Mouse (Mus musculus) T-helper 1 cell (primary cell): ENCODE results near the gene Numbl.

Experiments
- in situ Hi-C: fragments of 300-600 bp; cut with MboI, MseI; formaldehyde crosslinking; loops from one replicate; pipeline ENCODE4 v1.15.1; 2025; ENCODE audit warnings: high pct_unique_total_duplicates

The Numbl gene

DNA sequence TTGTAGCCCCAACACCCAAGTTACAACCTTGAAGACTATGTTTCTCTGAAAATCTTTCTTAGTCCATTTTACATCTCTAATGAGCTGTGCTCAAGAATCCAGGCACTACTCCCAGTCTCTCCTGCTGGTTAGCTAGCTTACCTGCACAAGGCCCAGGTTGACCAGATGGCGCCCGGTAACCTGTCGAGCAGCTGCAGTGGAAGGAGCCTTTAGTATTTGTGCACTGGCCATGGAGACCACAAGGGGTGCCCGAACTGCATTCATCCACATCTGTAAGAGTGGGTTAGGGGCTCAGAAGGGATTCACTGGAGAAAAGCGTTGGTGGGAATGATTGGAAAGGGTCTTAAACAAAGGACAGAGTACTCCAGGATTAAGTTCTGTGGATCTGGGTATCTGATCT lies 64.8 kb downstream of the Numbl start:
- in situ Hi-C loops = no loop called here

DNA sequence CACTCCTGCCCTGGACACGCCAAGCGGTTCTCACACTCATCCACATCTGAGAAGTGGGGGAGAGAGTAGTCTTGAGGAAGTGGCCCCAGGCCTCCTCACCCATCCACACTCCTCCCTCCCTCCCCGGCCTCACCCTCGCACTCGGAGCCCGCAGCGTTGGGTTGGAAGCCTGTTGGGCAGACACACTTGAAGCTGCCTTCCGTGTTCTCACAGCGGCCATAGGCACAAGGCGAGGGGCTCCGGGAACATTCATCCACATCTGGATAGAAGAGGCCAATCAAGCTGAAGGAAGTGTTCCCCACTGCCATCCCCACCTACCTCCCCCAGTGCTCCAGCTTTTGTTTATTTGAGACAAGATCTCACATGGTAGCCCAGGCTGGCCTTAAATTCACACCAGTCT lies 65.9 kb downstream of the Numbl start:
- in situ Hi-C loops = no loop called here

DNA sequence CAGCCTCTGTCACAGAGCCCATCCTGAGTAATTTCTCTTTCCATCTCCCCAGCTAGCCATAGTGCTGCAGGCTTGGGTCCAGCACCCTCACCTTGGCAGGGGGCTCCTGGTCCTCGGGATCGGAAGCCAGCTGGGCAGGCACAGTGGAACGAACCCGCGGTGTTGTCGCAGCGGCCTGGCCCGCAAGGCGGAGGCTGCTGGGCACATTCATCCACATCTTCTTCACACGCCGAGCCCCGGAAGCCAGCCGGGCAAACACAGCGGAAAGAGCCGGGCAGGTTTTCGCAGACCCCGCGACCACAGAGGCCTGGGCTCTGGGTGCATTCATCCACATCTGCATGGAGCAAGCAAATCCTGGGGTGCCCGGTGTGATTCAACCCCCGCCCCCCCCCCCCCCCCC lies 66.7 kb downstream of the Numbl start:
- in situ Hi-C loops = no loop called here

DNA sequence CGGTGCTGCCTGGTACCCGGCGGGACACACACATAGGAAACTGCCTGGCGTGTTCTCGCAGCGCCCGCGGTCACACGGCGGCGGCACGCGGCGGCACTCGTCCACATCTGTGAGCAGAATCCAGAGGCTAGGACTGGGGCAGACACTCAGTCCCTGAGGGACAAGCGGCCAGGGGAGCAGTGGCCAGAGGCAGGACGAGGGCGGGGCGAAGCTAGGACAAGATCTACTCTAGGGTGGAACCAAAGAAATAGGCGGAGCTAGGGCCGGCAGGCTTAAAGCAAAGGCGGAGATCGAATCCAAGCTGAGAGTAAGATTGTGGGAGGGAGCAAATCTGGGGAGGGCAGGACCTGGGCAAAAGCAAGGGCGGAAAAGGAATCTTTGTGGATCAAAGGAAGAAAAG lies 67.5 kb downstream of the Numbl start:
- in situ Hi-C loops = no loop called here

DNA sequence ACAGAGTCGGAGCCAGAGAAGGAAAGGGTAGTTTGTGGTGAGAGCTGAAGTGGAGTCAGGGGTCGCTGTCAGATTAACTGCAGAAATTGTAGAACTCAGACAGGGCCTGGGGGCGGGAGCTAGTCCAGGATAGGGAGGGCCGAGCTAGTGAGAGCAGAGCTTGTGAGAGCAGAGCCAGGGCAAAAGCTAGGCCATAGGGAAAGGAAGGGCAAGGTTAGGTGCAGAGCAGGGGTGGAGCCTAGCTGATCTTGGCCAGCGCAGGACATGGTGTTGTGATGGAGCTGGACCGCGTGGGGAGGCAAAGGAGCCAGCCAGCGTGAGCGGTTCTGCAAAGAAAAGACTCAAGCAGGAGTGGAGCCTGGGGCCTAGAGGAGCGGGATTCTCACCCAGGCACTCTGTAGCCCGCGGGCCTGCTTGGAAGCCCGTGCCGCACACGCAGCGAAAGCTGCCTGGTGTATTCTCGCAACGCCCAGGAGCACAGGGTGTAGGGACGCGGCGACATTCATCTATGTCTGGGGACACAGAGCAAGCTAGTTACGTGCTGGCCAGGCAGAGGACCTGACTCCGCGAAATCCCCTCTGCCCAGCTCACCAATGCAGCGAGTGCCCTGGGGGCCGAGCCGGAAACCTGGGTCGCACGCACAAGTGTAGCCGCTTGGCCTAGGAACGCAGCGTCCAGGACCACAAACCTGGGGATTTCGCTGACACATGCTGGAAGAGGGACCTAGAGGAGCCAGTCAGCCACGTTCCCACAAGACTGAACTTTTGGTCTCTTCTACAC lies 68.1 kb downstream of the Numbl start:
- in situ Hi-C loops = no loop called here

DNA sequence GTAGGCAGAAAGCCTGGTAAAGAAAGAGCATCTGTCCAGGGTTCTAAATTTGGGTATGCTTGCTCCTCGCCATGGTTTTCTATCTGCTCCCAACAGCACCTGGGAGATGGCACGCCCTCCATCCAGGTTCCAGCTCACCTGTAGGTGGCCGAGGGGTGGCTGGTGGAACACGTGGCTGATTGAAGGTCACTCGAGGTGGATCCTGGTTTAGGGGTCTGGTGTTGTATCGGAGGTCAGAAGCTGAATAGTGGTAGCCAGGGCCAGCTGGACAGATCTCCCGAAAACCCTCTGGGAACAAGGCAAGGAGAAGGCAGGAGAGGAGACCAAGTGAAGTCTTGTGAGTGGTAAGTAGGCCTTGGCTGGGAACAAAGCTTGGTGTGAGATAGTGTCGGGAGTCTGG lies 69.3 kb downstream of the Numbl start:
- in situ Hi-C loops = no loop called here

DNA sequence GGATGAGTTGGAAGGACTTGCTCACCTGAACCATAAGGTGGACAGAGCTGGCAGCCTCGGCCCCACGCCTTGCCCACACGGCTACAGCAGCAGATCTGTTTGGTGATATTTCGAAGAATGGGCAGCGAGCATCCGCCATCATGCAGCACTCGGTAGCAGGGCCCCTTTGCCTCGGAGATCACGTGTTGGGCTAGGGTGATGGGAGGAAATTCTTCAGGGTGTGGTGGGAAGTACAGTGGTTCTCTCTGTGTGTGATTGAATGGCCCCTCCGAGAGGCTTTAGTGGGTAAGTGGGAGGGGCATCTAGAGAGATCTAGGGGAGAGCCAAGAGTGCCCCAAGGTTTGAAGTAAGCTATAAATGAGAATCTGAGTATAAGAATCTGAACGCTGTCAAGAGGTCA lies 69.9 kb downstream of the Numbl start:
- in situ Hi-C loops = no loop called here

DNA sequence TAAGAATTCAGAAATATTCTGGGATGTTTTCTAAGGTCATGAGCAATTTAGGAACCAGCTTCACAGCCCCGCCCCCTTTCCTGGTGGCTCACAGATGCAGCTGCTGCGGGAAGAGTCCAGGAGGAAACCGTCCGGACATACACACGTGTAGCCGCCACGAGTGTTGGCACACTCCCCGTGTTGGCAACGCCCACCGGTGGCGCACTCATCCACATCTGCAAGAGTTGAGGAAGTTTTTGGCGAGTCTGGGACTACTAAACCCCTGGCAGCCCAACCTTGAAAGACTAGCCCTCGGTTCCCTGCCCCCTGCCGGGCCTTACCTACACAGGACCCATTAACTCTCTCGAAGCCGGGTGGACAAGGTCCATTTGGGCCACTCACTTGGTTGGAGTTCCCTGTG lies 70.4 kb downstream of the Numbl start:
- in situ Hi-C loops = no loop called here

DNA sequence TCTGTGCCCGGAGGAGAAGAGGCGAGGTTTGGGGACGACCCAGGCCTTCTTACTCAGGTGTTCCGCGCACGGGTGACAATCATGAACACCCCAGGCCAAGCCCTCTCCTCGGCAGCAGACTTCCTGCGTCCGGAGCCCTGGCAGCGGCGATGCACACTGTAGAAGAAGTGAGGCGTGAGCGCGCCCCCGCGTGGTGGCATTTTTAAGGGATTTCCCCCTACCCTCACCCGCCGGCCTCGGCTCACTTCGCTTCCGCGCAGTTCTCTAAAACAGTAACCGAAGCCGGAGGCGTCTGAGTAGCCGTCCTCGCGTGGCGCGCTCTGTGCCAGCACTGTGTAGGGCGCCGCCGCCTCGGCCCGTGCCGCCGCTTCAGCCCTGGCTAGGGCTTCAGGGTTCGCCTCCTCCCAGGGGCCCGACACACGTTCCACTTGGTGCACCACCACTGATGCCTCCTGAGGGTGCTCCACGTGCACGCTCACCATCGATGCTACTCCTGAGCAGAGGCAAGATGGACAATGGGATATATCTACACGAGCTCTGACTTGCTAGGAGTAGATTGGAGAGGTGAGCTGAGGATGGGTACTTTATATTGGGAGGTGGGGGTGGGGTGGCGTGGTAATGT lies 71.2 kb downstream of the Numbl start:
- in situ Hi-C loops = no loop called here

DNA sequence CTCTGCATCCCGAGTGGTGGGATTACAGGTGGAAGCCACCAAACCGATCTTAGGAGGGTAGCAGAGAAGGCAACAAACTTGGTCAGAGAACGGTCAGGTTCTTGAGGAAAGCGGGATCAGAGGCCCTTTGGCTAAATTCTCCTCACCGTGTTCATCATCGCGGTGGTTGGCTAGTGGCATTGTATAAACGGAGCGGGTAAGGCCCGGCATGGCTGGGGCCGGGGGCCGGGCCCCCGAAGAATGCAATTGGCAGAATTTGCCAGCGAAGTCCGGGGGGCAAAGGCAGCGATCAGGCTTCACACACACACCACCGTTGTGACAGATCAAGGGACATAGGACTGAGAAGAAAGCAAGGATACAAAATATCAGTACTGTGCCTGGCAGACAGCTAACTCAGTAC lies 71.7 kb downstream of the Numbl start:
- in situ Hi-C loops = no loop called here

DNA sequence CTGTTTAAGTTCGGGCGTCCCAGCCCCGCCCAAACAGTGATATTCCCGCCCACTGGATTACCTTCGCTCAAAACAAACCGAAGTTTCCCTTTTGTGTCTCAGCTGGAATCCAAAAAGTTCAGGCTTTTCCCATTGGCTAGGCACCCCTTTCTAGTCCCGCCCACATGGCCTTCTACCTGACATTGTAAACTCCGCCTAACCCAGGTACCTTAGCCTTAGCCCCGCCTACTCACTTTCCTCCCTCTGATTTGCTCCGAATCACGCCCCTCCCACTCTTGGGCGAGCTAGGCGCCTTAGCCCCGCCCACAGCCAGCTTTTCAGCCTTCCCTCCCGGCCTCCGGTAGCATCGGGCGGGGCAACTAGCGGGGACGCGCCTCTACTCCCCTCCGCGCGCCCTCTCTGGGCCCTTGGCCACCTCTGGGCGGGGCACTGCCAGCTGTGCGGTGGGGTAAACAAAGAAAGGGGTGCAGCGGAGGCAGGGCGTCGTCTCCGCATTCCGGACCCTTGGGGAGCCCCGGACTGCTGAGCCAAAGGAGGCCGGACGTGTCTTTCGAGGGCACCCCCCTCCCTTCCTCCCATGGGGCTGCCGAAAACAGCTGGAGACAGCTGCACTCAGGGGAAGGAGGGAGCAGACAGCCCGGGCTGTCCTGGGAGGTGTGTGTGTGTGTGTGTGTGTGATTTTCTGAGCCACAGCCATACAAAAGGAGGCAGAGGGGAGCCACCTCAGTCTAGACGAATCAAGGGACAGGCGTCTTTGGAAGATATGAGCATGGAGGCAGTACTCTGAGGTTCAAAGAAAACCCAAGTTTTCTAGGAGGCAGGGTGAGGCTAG lies 72.7 kb downstream of the Numbl start:
- in situ Hi-C loops = no loop called here

DNA sequence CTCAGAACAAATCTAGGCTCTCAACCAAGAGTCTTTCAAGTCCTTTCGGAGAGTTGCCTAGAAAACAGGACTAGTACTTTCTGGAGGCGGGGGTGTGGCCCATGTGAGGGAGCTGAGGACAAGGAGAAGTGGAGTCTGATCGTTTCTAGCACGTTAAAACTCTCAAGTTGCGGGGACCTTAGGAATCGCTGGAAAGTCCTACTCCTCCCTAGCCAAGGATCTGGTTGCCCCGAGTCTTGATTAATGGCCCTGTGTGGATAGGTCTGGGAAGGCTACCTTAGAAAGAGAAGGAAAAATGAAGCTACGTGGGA lies 73.3 kb downstream of the Numbl start:
- in situ Hi-C loops = no loop called here
